Mouse (Mus musculus) stomach, embryonic 15.5 days (tissue): ENCODE measurements around the gene Capzb. TPM values are rescaled to one million over a fixed set of nuclear protein-coding genes. Genes with fewer than 3 reads are reported as not detected.

Experiments
- ATAC-seq: fragments of 200-750 bp; cut with Nextera tagmentation; 2 replicates; pipeline ENCODE4 v1.8.0; 2017; ENCODE audit warnings: low read depth, moderate number of reproducible peaks, moderate TSS enrichment; ENCODE audit not compliant: insufficient read depth, low FRiP score
- H3K27ac ChIP-seq: fragments of 300-500 bp; sonication (generic); 2 replicates; pipeline ENCODE4 v1.5.1; 2015; ENCODE audit warnings: mild to moderate bottlenecking, inconsistent platforms
- H3K27me3 ChIP-seq: fragments of 300-500 bp; sonication (generic); replicated peaks from 2 replicates; pipeline ENCODE4 v1.6.1; 2015; ENCODE audit warnings: inconsistent platforms
- H3K36me3 ChIP-seq: fragments of 300-500 bp; sonication (generic); 2 replicates; pipeline ENCODE4 v1.6.1; 2015; ENCODE audit warnings: inconsistent platforms
- H3K4me1 ChIP-seq: fragments of 300-500 bp; sonication (generic); 2 replicates; pipeline ENCODE4 v1.6.1; 2015; ENCODE audit warnings: inconsistent platforms
- H3K4me2 ChIP-seq: fragments of 300-500 bp; sonication (generic); 2 replicates; pipeline ENCODE4 v1.6.1; 2015; ENCODE audit warnings: mild to moderate bottlenecking, inconsistent platforms
- H3K4me3 ChIP-seq: fragments of 300-500 bp; sonication (generic); replicated peaks from 2 replicates; pipeline ENCODE4 v1.5.1; 2015; ENCODE audit warnings: inconsistent platforms
- H3K9ac ChIP-seq: fragments of 300-500 bp; sonication (generic); 2 replicates; pipeline ENCODE4 v1.6.1; 2015; ENCODE audit warnings: inconsistent platforms
- H3K9me3 ChIP-seq: fragments of 300-500 bp; sonication (generic); 2 replicates; pipeline ENCODE4 v1.6.1; 2016; ENCODE audit warnings: inconsistent platforms
- WGBS: fragments of 180-500 bp; shearing (Covaris S2); methylation state at CpG from one replicate; pipeline ENCODE4 v1.1.7; 2015; 5-methylcytosine and 5-hydroxymethylcytosine counted together
- polyA plus RNA-seq: library from polyadenylated mRNA; unstranded; fragments of >200 nt; fragmentation: Nextera tagmentation; extraction: Ambion mirVana; gene quantifications from 2 replicates; pipeline ENCODE4 v1.2.1, GENCODE M21; 2015

Gene Capzb
- polyA plus RNA-seq, 1 experiment from 2014 or later: 375 TPM

DNA sequence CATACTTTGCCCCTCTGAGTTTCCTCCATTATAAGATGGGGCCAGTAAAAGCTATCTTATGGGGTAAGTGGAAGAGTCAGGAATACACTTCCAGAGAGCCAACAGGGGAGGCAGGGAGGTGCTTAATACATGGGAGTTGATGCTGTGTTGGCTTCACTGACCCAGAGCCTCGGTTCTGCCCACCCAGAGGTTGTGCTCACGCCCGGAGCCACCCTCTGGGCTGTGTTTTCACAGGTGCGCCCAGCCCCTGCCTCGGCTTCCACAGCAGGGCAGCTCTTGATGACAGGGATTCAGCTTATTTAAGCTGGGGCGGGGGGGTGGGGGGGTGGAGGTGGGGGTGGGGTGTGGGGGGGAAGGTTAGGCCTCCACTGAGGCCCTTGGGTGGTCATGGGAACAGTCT lies 52.1 kb downstream of the Capzb start:
- H3K9ac ChIP-seq: no peak overlapping the region
- H3K27me3 ChIP-seq: no peaks in the 10 kb centered on the region
- peaks cover 29% of the 10 kb centered on the region; the same call in 1 of the 2 replicates for H3K4me1 ChIP-seq
- no peaks in the 10 kb centered on the region for H3K9me3 ChIP-seq
- ATAC-seq: no peak
- WGBS: 87% methylated on average over 5 of the region's 6 CpGs
- H3K36me3 ChIP-seq: peaks cover 18% of the 10 kb centered on the region
- no peak overlapping the region for H3K4me3 ChIP-seq
- H3K27ac ChIP-seq: no peak overlapping the region
- H3K4me2 ChIP-seq: no peak overlapping the region

DNA sequence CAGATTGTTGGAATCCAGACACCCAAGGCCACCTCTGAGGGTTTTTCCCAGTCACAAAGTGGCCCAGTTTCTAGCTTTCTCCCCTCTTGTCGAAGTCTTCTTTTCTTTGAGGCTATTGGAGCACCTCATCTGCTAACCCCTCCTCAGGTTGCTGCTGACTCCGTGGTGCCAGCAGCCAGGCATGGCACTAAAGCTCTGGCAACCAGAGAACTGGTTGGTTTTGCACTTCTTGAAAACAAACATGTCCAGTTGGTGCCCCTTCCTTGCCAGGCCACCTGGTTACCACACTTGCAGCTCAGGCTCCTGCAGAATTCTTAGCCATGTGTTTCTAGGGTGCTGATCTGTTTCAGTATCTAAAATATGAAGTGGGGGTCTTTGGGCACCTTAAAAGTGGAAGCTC lies 52.8 kb downstream of the Capzb start:
- H3K4me2 ChIP-seq: no peak overlapping the region
- peaks cover 35% of the 10 kb centered on the region; the same call in 1 of the 2 replicates for H3K4me1 ChIP-seq
- WGBS: 87% methylated on average over 2 of the region's 2 CpGs
- H3K27me3 ChIP-seq: no peaks in the 10 kb centered on the region
- H3K36me3 ChIP-seq: peaks cover 11% of the 10 kb centered on the region; the same call in 1 of the 2 replicates
- ATAC-seq: no peak
- H3K9me3 ChIP-seq: no peaks in the 10 kb centered on the region
- no peak overlapping the region for H3K4me3 ChIP-seq
- no peak overlapping the region for H3K9ac ChIP-seq
- H3K27ac ChIP-seq: no peak overlapping the region

GRCm38 (mm10) chr4:139246130-139246877 lies 53.6 kb downstream of the Capzb start:
- Histone ChIP-seq H3K4me1 (peaks cover 43% of the 10 kb centered on the region), H3K9me3 (no peaks in the 10 kb centered on the region), H3K9ac (no peak overlapping the region), H3K36me3 (peaks cover 9% of the 10 kb centered on the region; the same call in 1 of the 2 replicates), H3K27me3 (no peaks in the 10 kb centered on the region), H3K4me2 (no peak overlapping the region), H3K27ac (no peak overlapping the region), H3K4me3 (no peak overlapping the region)
- no peak for ATAC-seq
- WGBS: 57% methylated on average over 7 of the region's 7 CpGs

- Histone ChIP-seq H3K4me3 (no peak overlapping the region), H3K36me3 (0 out of 2 replicates have a peak, but pooled peaks cover 4% of the 10 kb centered on the region), H3K9ac (no peak overlapping the region), H3K4me1 (peaks cover 45% of the 10 kb centered on the region), H3K27me3 (no peaks in the 10 kb centered on the region), H3K9me3 (no peaks in the 10 kb centered on the region), H3K27ac (peak overlapping the region; percentile 0; the same call in 1 of the 2 replicates), H3K4me2 (no peak overlapping the region)
- no peak for ATAC-seq
- WGBS: 62% methylated on average over 7 of the region's 7 CpGs
Measured at GRCm38 (mm10) chr4:139247966-139248365, 55.3 kb downstream of the Capzb start.

DNA sequence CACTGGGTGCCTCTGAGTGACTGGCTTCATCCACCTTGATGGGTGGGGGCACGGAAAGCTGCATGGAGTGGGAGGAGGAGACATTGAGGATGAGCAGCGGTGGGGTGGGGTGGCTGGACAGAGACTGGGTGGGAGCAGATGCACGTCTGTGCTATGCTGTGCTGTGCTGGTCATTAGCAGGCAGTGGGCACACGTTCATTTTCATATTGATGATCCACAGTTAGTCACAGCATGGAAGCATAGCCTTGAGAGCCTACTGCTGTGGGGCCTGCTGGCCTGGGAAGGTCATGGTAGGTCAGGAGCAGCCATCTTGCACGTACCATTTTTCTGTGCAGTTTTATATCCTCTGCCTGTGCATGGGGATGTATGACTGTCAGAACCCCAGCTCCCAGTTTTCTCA lies 56.0 kb downstream of the Capzb start:
- no peak overlapping the region for H3K4me3 ChIP-seq
- H3K36me3 ChIP-seq: 0 out of 2 replicates have a peak, but pooled peaks cover 4% of the 10 kb centered on the region
- H3K27ac ChIP-seq: peak overlapping the region; percentile 83; the same call in 1 of the 2 replicates
- H3K4me1 ChIP-seq: peaks cover 45% of the 10 kb centered on the region
- WGBS: 79% methylated on average over 5 of the region's 5 CpGs
- H3K27me3 ChIP-seq: no peaks in the 10 kb centered on the region
- H3K9me3 ChIP-seq: no peaks in the 10 kb centered on the region
- no peak overlapping the region for H3K4me2 ChIP-seq
- ATAC-seq: no peak
- H3K9ac ChIP-seq: no peak overlapping the region

DNA sequence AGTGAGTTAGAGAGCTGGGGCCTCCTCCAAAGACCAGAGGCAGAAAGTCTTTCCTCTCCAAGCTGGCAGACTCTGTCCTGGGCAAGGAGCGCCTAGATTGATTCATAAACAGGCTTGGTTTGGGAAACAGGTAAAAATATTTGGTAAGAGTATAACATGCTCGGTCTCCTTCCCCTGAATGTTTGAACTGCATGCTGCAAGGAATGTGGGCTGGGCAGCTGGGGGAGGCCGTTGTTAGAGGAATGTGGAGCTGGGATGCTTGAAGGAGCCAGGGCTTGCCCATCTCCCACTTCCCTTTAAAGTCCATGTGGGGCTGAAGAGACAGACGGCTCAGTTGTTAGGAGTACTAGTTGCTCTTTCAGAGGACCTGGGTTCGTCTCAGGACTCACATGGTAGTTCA lies 57.3 kb downstream of the Capzb start:
- ATAC-seq: no peak
- Histone ChIP-seq H3K4me3 (no peak overlapping the region), H3K27ac (peak overlapping the region; percentile 83), H3K9ac (no peak overlapping the region), H3K9me3 (no peaks in the 10 kb centered on the region), H3K4me2 (no peak overlapping the region), H3K36me3 (0 out of 2 replicates have a peak, but pooled peaks cover 4% of the 10 kb centered on the region), H3K27me3 (no peaks in the 10 kb centered on the region), H3K4me1 (peaks cover 45% of the 10 kb centered on the region)
- 31% methylated on average over 5 of the region's 5 CpGs for WGBS

GRCm38 (mm10) chr4:139250886-139251285 lies 58.2 kb downstream of the Capzb start:
- 0 out of 2 replicates have a peak, but pooled peaks cover 4% of the 10 kb centered on the region for H3K36me3 ChIP-seq
- peaks cover 45% of the 10 kb centered on the region for H3K4me1 ChIP-seq
- WGBS: 50% methylated on average over 8 of the region's 8 CpGs
- no peak overlapping the region for H3K9ac ChIP-seq
- peak overlapping the region; percentile 8; the same call in 1 of the 2 replicates for H3K4me2 ChIP-seq
- H3K27ac ChIP-seq: peak overlapping the region; percentile 83
- ATAC-seq: peak; percentile 73
- no peaks in the 10 kb centered on the region for H3K27me3 ChIP-seq
- no peaks in the 10 kb centered on the region for H3K9me3 ChIP-seq
- no peak overlapping the region for H3K4me3 ChIP-seq

- H3K27ac ChIP-seq: peak overlapping the region; percentile 83
- H3K4me3 ChIP-seq: no peak overlapping the region
- peak; percentile 23; the same call in 1 of the 2 replicates for ATAC-seq
- peaks cover 39% of the 10 kb centered on the region for H3K4me1 ChIP-seq
- no peaks in the 10 kb centered on the region for H3K27me3 ChIP-seq
- peaks cover 4% of the 10 kb centered on the region for H3K36me3 ChIP-seq
- no peak overlapping the region for H3K9ac ChIP-seq
- 39% methylated on average over 22 of the region's 22 CpGs for whole genome bisulfite sequencing
- H3K4me2 ChIP-seq: no peak overlapping the region; the same call in 1 of the 2 replicates
- H3K9me3 ChIP-seq: no peaks in the 10 kb centered on the region
Measured at GRCm38 (mm10) chr4:139252051-139252760, 59.5 kb downstream of the Capzb start.

DNA sequence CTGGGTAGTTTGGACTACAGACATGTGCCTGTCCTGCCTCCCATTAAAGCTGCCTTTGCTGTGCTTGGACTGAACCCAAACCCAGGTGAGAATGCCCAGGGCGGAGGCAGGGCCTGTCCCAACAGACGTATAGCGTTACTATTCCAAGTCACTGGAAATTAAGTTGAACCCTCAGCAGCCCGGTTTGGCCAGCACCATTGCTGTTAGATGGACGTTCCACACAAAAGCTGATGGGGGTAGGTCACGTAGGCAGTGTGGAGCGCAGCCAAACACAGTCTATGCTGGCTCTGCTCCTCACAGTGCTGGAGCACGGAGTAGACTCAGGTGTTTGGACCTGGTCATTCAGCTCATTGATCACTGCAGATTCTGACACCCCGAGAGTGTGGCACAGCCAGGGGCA lies 60.5 kb downstream of the Capzb start:
- no peak overlapping the region for H3K27ac ChIP-seq
- H3K4me3 ChIP-seq: no peak overlapping the region
- no peak for ATAC-seq
- peaks cover 38% of the 10 kb centered on the region for H3K4me1 ChIP-seq
- H3K9ac ChIP-seq: no peak overlapping the region
- peaks cover 11% of the 10 kb centered on the region for H3K36me3 ChIP-seq
- 71% methylated on average over 9 of the region's 9 CpGs for WGBS
- no peak overlapping the region for H3K4me2 ChIP-seq
- no peaks in the 10 kb centered on the region for H3K9me3 ChIP-seq
- no peaks in the 10 kb centered on the region for H3K27me3 ChIP-seq

DNA sequence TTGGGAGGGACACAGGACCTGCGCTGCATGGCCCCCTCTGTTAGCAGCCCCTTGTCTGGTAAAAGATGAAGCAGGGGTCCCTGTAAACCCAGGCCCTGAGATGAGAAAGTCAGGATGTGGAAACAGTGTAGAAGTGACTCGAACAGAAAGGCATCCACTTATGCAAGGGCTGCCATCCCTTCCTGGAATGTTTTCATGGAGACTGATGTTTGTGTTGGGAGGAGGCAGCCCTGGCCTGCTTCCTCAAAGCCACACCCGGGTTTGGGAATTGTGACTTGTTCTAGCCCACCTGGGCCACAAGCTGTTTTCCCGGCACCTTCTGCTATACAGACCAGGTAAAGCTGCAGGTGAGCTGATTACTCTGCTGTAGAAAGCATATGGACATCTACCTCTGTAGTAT lies 63.4 kb downstream of the Capzb start:
- no peak overlapping the region for H3K4me3 ChIP-seq
- peaks cover 16% of the 10 kb centered on the region for H3K36me3 ChIP-seq
- peaks cover 21% of the 10 kb centered on the region for H3K4me1 ChIP-seq
- no peak overlapping the region for H3K9ac ChIP-seq
- no peak overlapping the region for H3K4me2 ChIP-seq
- H3K27me3 ChIP-seq: no peaks in the 10 kb centered on the region
- no peak overlapping the region for H3K27ac ChIP-seq
- no peaks in the 10 kb centered on the region for H3K9me3 ChIP-seq
- 72% methylated on average over 4 of the region's 4 CpGs for WGBS
- no peak for ATAC-seq

- peaks cover 15% of the 10 kb centered on the region for H3K4me1 ChIP-seq
- no peak for ATAC-seq
- H3K4me3 ChIP-seq: no peak overlapping the region
- H3K9me3 ChIP-seq: no peaks in the 10 kb centered on the region
- H3K36me3 ChIP-seq: peaks cover 19% of the 10 kb centered on the region
- no peak overlapping the region for H3K27ac ChIP-seq
- H3K9ac ChIP-seq: no peak overlapping the region
- 81% methylated on average over 8 of the region's 8 CpGs for WGBS
- no peaks in the 10 kb centered on the region for H3K27me3 ChIP-seq
- H3K4me2 ChIP-seq: no peak overlapping the region
Measured at GRCm38 (mm10) chr4:139256708-139257107, 64.0 kb downstream of the Capzb start.
